Mouse (Mus musculus): Measurements from ENCODE around the gene Gcnt4.

DNA sequence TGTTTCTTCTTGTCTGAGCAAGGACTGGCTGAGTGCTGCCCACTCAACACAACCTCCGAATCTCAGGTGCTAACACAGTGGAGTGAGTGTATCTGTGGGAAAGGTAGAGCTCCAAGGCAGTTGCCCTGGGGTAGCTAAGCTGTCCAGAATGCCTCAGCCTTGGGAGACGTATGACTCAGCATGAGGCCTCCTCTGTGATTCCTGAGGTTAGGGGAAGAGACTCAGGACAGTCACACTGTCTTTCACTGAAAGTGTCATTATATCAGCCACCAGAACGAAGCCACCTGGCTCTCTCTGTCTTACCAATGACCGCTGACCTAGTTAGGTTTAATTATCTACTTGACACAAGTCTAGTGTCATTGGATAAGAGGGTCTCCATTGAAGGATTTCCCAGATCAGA is 46.6 kb downstream of the Gcnt4 start:
- no peak for TF ChIP-seq CTCF (IDR thresholded peaks at IDR 0.05; ENCODE audit: extremely low read depth, insufficient read depth, low read length)
- TF ChIP-seq POLR2A (IDR thresholded peaks at IDR 0.05; ENCODE audit: extremely low read depth, insufficient read depth, low read length), result no peak

Data from cortical plate, adult 2 months (tissue).